Mouse (Mus musculus) kidney, adult 2 months (tissue): ENCODE data around the gene Rsbn1l.

ENCODE experiments used
- CTCF ChIP-seq: fragments of 200-500 bp; conservative IDR thresholded peaks from 2 replicates; pipeline ENCODE4 v1.5.1; 2011; ENCODE audit warnings: low read depth, mild to moderate bottlenecking, control low read depth, low read length, moderate library complexity, mixed read lengths; ENCODE audit not compliant: insufficient read depth, insufficient read length
- POLR2A ChIP-seq: fragments of 200-500 bp; IDR thresholded peaks from one replicate; pipeline ENCODE4 v1.6.1; 2011; ENCODE audit warnings: low read depth, low read length, control low read depth

DNA sequence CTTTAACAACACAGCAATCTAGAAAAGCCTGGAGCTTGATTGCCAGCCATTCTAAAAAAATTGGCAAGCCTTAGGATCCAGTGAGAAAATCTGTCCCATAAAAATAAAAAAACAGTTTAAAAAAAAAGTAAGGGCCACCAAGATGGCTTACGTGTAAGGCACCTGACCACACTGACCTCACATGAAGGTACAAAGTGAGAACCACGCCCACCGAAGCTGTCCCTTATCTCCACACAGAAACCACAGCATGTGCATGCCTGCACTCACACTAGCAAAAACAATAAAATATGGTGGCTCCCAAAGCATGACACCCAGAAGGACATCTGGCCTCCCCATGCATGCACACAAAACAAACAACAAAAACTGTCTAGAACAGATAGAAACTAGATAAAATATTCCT is 24.9 kb downstream of the Rsbn1l start:
- TF ChIP-seq POLR2A = no peak
- TF ChIP-seq CTCF = no peak
